Mouse (Mus musculus) lung, embryonic 14.5 days (tissue): ENCODE results near the gene Casp9. TPM values are rescaled to one million over a fixed set of nuclear protein-coding genes. Genes with fewer than 3 reads are reported as not detected.

Experiments
- ATAC-seq: fragments of 200-750 bp; cut with Nextera tagmentation; 2 replicates; pipeline ENCODE4 v1.8.0; 2017; ENCODE audit warnings: mild to moderate bottlenecking, moderate TSS enrichment, moderate library complexity; ENCODE audit not compliant: insufficient read depth
- DNase-seq: peaks from one replicate; pipeline ENCODE4 v3.0.0-alpha.2; 2015
- H3K27ac ChIP-seq: fragments of 300-500 bp; sonication (generic); 2 replicates; pipeline ENCODE4 v1.5.1; 2014; ENCODE audit warnings: low read depth, mild to moderate bottlenecking, moderate library complexity
- H3K27me3 ChIP-seq: fragments of 300-500 bp; sonication (generic); 2 replicates; pipeline ENCODE4 v1.6.1; 2014; ENCODE audit warnings: low read length, control low read depth; ENCODE audit not compliant: insufficient read depth
- H3K36me3 ChIP-seq: fragments of 300-500 bp; sonication (generic); 2 replicates; pipeline ENCODE4 v1.6.1; 2014; ENCODE audit warnings: control low read depth; ENCODE audit not compliant: insufficient read depth
- H3K4me1 ChIP-seq: fragments of 300-500 bp; sonication (generic); 2 replicates; pipeline ENCODE4 v1.6.1; 2014; ENCODE audit warnings: antibody characterized with exemption, control low read depth; ENCODE audit not compliant: insufficient read depth
- H3K4me2 ChIP-seq: fragments of 300-500 bp; sonication (generic); 2 replicates; pipeline ENCODE4 v1.6.1; 2014; ENCODE audit warnings: mild to moderate bottlenecking
- H3K4me3 ChIP-seq: fragments of 300-500 bp; sonication (generic); 2 replicates; pipeline ENCODE4 v1.5.1; 2014; ENCODE audit warnings: low read depth, low read length
- H3K9ac ChIP-seq: fragments of 300-500 bp; sonication (generic); 2 replicates; pipeline ENCODE4 v1.6.1; 2014
- H3K9me3 ChIP-seq: fragments of 300-500 bp; sonication (generic); 2 replicates; pipeline ENCODE4 v1.6.1; 2016; ENCODE audit warnings: low read depth, low read length, control low read depth
- CTCF ChIP-seq: IDR thresholded peaks from 2 replicates; pipeline ENCODE4 v1.5.1; 2016; ENCODE audit warnings: antibody characterized with exemption, low read depth
- WGBS: fragments of 180-500 bp; shearing (Covaris S2); extraction: QIAGEN DNeasy Blood & Tissue Kit; methylation state at CpG from one replicate; pipeline ENCODE4 v1.1.7; 2014; 5-methylcytosine and 5-hydroxymethylcytosine counted together
- polyA plus RNA-seq: library from polyadenylated mRNA; unstranded; fragments of >200 nt; fragmentation: Nextera tagmentation; extraction: Ambion mirVana; gene quantifications from 2 replicates; pipeline ENCODE4 v1.2.1, GENCODE M21; 2014

The Casp9 gene
- polyA plus RNA-seq, 1 experiment from 2014 or later: 22.3 TPM

GRCm38 (mm10) chr4:141864506-141864905 lies 71.1 kb downstream of the Casp9 start:
- peaks cover 21% of the 10 kb centered on the region for H3K36me3 ChIP-seq
- TF ChIP-seq CTCF: no peak
- ATAC-seq (no peak), DNase-seq (no peak)
- H3K4me1 ChIP-seq: peaks cover 21% of the 10 kb centered on the region
- H3K4me2 ChIP-seq: no peak overlapping the region
- H3K4me3 ChIP-seq: no peak overlapping the region
- H3K27me3 ChIP-seq: no peaks in the 10 kb centered on the region
- 90% methylated on average over 8 of the region's 8 CpGs for WGBS
- no peaks in the 10 kb centered on the region for H3K9me3 ChIP-seq
- no peak overlapping the region for H3K9ac ChIP-seq
- H3K27ac ChIP-seq: no peak overlapping the region

- no peak for ATAC-seq
- Histone ChIP-seq H3K9ac (no peak overlapping the region), H3K27me3 (no peaks in the 10 kb centered on the region), H3K27ac (no peak overlapping the region), H3K9me3 (no peaks in the 10 kb centered on the region), H3K4me3 (no peak overlapping the region), H3K4me1 (peaks cover 21% of the 10 kb centered on the region), H3K36me3 (peaks cover 18% of the 10 kb centered on the region), H3K4me2 (no peak overlapping the region)
- no peak for TF ChIP-seq CTCF
- 94% methylated on average over 5 of the region's 5 CpGs for WGBS
- DNase-seq: no peak
These were observed 71.6 kb downstream of the Casp9 start for GRCm38 (mm10) chr4:141865006-141865405.

Other genes starting within 250 kb of the Casp9 start
- gene Fblim1, start 187.5 kb upstream of the Casp9 start, polyA plus RNA-seq: 83.6 and 89.2 TPM in 2 replicates
- 0.38 and 0.50 TPM in 2 replicates for gene Tmem82, start 175.0 kb upstream of the Casp9 start, polyA plus RNA-seq
- gene Slc25a34, start 169.8 kb upstream of the Casp9 start, polyA plus RNA-seq: not detected in 2 replicates
- 5.1 and 5.4 TPM in 2 replicates for gene Plekhm2, start 128.7 kb upstream of the Casp9 start, polyA plus RNA-seq
- 0.38 and 3.2 TPM in 2 replicates for gene Rsc1a1, start 108.0 kb upstream of the Casp9 start, polyA plus RNA-seq
- gene Ddi2, start 70.2 kb upstream of the Casp9 start, polyA plus RNA-seq: 19.8 and 21.5 TPM in 2 replicates
- not detected in 2 replicates for gene Agmat, start 46.9 kb upstream of the Casp9 start, polyA plus RNA-seq
- 3.5 and 4.2 TPM in 2 replicates for gene Dnajc16, start 2.7 kb upstream of the Casp9 start, polyA plus RNA-seq
- not detected in 2 replicates for gene Cela2a, start 32.5 kb downstream of the Casp9 start, polyA plus RNA-seq
- not detected in 2 replicates for gene Ctrc, start 52.7 kb downstream of the Casp9 start, polyA plus RNA-seq
- 56.5 and 64.6 TPM in 2 replicates for gene Efhd2, start 81.3 kb downstream of the Casp9 start, polyA plus RNA-seq
- gene Fhad1, start 221.5 kb downstream of the Casp9 start, polyA plus RNA-seq: 0.68 and 1.4 TPM in 2 replicates